Mouse (Mus musculus): Measurements from ENCODE around the gene Ccdc171.

GRCm38 (mm10) chr4:83700190-83700589, 174.8 kb downstream of the Ccdc171 start:
- no peak for TF ChIP-seq CTCF (IDR thresholded peaks at IDR 0.05)
- TF ChIP-seq POLR2A (IDR thresholded peaks at IDR 0.05; ENCODE audit: insufficient read depth, low read depth, low read length) = no peak

Data from heart, adult 2 months (tissue).